Mouse (Mus musculus) neutrophil, adult 5-6 weeks (primary cell): ENCODE measurements at regions not wholly inside any gene's neighbourhood (a gene's known extent, or its start where the extent isn't known, plus 50 kb on each side); places are given as distances from the start of the nearest gene placed in this dataset.
"Not testable (repeated sequence)": the region's sequence is repeated elsewhere in the genome, so short reads cannot be mapped to it uniquely, and the experiment has no call there.

Source experiments
- ATAC-seq: fragments of 151-379, 151-347 bp; 2 replicates; pipeline ENCODE4 v1.8.0; 2017; ENCODE audit warnings: mild to moderate bottlenecking, moderate TSS enrichment; ENCODE audit not compliant: insufficient number of reproducible peaks, poor library complexity, low FRiP score, severe bottlenecking; ENCODE audit errors: extremely low read depth

DNA sequence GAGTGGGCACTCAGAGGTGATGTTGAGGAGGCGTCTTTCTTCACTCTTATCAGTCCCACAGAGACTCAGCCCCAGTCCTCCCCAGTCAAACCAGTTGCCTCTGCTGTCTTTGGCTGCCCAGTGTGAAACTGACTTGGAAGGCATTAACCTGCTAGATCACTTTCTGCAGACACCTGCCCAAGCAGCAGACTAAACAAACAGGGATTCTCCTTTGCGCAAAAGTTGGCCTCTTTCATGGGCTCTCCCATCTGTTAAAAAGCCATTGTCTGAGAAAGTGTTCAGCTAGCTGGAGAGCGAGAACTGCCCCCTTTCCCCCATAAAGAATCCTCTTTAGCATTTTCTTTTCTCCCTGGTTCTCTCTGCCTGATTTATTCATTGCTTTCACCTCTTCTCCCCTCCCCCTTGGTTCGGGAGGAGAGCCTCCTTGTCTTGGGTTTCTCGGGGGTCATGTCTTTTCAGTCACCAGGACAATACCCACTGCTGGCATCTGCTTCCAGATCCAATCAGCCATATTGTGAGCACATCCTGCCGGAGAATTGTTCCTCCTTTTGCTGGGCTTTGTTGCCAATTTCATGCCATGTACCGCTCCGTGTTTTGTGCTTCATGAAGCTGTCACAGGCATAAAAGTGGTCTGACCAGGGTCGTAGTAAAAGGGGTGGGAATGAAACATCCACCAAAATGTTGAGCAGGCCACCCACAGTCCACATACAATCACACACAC is 143.7 kb downstream of the Nkx6-1 start:
- ATAC-seq: no peak

DNA sequence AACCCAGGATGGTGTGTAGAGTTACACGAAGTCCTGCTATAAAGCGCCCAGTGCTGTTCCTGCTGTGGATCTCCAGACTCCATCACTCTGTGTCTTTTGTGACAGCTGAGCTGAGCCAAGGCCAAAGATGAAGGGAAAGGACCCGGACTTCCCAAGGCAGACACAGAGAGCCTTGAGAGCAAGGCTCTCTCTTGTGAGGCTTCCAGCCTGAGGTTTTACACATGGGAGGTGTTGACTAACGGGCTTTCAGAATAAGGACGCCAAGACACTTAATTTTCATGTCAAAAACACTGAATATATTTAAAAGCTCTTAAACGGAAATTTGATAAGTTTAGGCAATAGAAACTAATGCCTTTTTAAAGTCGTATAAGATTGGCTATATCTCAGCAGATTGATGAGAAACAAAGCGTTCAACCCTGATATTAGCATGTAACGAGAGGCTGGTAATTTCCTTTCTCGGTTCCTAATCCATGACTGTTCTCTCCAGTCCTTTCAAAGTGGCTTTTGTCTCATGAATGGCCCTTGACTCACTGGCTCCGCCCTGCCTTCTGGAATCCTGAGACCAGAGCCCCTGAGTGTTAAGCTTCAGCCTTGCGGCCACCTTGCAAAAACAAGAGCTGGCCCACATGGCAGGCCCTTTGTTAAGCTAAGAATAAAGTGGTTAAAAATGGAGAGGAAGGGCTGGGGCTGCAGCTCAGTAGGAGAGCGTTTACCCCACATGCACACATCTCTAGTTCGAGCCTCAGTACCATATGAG is 145.8 kb downstream of the Nkx6-1 start:
- no peak for ATAC-seq

DNA sequence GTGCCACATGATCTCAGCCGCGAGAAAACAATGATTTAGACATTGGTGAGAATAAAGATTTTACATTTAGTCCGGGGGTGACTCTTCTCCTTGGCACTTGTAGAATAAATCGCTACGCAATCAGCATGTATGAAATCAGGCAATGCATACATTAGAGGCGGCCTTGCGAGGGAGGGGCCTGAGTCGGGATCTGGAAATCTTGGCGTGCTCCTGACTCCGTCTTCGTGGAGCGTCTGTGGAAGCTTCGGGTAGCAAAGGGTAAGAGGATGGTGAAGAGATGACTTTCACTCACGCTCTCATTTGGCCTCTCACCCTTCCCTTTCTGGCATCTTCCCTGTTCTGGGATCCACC is 167.1 kb downstream of the Nkx6-1 start:
- no peak for ATAC-seq

DNA sequence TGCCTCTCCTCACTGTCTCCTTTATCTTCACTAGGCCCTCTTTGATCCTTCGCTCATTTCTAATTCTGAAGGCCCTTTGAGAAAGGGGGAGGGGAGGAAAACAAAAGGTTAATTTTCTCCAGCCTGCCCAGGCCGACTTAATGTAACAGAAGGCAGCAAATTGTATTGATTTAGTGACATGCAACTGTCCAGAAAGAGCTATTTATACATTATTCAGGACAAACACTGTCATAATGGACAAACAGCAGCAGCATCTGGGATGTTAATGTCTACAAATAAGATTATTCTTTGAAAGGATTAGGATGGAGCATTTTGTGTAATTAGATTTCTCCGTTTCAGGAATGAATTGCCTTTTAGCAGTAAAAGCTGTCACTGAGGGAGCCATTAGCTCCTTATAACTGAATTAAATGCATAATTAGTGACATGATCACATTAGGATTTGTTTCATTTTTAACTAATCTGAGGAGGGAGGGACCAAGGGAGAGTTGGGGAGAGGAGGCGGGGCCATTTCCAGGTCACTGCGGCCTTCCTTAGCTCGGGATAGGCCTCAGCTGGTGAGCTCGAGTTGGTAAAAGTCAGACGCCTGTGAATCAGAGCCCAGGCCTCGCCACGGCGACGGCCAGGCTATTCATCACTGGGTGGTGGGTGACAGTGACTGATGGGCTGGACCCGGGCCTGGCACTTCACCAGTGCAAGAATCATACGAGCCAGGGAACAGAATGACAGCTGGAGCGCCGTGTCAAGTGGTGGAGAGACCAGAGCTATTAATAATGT is 167.7 kb downstream of the Nkx6-1 start:
- no peak for ATAC-seq

DNA sequence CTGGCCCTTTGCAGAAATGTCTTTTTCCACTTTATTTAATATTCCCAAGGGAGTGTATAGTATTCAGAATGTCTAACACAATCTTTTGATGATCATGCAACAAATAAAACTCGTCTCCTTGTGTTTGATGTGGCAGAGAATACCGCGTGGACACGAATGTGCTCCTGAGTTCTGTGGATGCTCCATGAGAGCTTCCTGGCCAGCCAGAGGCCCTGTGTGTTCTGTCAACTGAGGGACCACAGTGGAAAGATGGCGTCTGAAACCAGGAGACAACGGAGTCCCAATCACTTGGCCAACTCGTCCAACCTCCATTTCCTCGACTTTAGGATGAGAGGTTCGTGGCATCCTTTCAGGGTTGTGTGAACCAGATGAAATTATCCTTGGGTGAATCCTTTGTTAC is 168.6 kb downstream of the Nkx6-1 start:
- no peak for ATAC-seq

DNA sequence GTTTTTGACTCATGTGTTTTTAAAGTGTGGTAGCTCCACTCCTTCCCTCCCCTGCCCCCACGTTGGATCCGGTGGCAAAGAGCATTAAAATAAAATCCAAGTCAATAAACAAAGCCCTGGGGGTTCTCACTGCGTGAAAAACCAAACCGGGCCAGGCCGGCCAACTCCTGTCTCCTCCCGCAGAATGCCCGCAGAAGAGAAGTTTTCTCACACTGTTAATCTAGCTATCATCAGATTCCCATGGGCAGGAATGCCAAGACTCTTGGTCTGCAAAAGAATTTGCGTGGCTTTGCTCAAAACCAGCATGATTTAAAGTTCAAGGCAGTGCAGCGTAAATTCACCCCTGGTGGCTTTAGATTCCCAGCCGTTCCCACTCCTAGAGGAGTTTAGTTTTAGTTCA is 219.0 kb downstream of the Nkx6-1 start:
- no peak for ATAC-seq

DNA sequence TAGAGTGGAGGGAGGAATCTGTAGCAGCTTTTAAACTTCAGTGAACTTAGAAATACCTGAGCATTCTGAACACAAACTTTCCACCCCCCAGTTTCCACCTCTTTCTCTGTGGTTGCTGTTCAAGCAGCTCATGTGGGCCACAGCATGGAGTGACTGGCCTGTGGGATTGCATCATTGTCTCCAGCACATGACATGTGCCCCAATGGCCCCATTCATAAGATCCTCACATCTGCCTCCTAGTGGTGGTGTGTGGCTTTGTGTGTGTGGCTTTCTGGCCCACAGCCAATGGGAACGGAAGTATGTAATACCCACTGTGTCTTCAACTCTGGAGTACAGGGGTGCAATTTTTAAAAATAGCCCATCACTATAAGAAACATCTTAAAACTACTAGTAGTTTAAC is 223.0 kb downstream of the Nkx6-1 start:
- ATAC-seq: no peak

DNA sequence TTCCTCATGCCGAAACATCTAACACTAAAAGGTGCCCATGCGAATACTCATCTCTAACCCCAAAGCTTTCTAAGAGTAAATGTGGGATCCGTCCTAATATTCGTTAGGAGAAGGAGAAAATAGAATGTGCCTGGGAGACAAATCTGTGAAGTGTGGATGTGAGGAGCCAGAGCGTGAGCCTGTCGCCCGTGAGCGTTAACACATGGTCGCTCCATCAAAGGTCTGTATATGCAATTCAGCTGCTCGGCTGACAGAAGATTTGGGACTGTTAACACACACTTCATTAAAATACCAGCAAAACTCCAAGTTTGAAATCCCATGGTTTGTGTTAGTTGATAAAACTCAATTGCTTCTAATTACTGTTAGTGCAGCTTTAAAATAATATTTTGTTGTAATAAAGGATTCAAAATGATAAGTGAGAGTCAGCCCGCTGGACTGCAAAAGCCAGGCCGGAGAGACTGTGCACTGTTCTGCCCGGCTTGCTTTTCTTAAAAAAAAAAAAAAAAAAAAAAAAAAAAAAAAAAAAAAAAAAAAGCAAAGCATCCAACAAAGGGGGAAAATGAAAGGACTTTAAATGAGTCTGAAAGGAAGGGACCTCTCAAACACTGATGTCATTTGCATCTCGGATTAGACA is 227.0 kb downstream of the Nkx6-1 start:
- ATAC-seq: no peak

DNA sequence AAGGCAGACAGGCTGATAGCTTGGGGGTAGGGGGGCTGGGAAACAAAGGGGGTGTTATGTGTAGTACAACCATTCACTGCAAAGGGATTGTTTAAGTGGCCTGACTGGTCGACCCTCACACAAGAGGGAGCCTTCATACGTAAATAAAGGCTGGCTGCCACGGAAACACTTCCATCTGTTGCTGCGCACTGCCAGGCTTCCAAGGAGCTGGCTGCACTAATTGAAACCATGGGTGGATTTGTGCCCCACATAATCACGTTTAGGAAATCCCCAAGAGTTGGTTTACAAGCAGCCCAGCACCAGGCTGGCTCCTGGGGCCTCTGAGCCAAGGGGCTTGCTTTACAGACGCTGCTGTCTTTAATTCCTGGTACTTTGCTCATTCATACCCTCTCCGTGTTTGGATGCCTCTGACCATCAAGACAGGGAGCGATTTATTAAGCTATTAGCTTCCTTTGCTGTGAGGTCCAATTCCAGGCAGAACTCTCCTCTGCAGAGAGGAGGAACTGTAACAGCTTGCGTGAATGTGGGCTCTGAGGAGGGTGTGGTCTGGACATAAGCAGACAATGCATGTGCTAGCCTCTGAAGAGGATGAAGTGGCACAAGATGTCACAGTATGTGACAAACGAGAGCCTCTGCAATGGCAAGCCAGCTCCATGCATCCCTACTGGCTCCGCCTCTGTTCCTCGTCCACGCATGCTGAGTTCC is 238.6 kb downstream of the Nkx6-1 start:
- no peak for ATAC-seq

DNA sequence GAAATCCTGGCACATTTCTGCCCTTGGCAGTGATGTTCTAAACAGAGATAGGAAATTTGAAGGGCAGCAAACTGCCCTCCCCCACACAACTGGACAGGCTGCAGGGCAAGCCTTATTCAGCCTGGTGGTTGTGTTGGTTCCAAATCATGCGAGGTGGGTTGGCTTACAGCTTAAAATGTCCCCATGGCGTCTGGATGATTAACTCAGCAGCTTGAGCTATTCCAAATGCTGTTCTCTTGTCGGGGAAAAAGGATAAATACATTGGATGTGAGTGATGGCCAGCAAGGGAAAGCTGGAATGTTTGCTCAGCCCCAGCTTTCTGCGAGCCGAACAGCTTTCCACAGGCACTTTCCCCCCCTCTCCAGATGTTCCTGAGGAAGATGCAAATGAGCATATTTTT is 280.5 kb downstream of the Nkx6-1 start:
- no peak for ATAC-seq

DNA sequence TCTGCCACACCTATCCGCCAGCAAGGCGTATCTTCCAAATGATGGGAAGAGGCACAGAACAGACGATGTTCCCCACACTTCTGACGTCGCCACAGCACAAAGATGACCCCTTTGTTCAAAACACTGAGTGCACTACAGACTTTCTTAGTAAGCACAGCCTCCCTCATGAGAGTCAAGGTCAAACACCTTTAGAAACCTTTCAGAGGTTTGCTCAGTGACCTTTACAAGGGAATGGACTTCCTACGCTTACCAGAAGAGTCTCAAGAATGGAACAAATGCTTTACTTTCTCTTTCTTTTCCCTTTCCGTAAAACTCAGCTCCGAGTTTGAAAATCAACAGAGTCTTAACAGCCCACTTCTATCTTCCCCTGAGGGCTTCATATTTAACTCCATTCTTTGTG is 283.4 kb downstream of the Nkx6-1 start:
- no peak for ATAC-seq

DNA sequence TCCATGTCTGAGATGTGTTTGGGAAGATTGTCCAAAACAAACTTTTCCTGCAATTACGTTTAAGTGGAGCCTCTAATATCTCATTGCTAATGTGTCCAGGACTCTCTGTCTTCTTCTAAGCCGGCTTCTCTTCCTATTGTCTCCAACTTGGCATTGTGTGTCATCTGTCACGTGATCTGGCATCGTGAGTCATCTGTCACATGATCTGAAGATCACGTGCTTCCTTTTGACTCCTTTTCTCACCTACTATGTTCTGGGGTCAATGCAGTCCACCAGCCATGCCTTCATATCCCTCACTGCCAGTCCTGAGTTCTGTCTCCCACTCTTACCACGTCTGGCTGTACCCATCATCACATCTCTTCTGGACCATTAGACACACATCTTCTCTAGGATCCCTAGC is 288.1 kb downstream of the Nkx6-1 start:
- no peak for ATAC-seq

DNA sequence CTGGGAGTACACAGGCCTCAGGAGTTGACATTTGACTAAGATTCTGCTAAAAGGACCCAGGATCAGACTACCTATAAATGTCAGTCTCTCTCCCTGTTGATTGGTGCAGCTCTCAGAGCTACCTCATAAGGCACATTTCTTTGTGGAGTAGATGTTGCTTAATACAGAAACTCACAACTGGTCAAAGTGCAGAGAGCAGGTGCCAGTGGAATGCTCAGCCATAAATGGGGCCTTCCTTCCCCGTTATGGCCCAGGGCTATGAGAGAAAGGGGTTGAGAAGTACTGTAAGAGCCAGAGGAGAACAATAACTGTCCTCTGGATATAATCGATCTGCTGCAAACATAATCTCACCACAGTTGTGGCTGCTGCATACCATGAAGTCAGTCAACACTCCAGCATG is 290.7 kb downstream of the Nkx6-1 start:
- no peak for ATAC-seq

DNA sequence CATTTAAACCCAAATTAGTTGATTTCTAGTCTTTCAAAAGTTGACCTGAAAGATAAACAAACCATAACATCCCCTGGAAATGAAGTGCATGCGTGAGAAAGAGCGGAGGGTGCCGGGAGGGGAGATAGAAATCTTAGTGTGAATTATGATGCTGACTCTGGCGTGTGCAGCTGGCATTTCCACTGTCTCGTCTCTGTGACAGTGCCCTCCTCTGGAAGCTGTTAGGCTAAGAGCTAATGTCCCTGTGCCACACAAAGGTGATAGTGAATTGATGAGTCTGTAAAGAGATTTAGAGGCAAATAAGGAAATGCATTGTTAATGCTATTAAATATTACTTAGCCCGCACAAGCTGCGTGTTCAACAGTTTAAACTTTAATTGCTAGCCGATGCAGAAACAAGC is 292.6 kb downstream of the Nkx6-1 start:
- ATAC-seq: no peak

DNA sequence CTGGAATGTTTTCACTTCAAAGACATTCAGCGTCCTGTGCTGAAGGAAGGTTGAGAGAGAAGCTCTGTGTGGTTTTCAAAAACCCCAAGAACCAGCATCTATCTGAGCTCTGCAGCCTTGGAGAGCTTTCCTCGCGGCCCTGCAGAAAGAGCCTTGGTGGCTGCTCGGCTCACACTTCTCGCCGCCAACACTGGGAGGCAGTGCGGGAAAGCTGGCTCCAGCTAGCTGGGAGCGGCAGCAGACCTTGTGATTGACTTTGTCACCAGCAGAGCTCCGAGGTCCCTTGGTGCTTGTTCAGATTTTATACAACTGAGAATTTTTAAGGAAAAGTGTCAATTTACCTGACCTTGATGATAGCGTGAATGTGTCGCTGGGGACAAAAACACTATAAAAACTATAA is 299.4 kb downstream of the Nkx6-1 start:
- no peak for ATAC-seq

DNA sequence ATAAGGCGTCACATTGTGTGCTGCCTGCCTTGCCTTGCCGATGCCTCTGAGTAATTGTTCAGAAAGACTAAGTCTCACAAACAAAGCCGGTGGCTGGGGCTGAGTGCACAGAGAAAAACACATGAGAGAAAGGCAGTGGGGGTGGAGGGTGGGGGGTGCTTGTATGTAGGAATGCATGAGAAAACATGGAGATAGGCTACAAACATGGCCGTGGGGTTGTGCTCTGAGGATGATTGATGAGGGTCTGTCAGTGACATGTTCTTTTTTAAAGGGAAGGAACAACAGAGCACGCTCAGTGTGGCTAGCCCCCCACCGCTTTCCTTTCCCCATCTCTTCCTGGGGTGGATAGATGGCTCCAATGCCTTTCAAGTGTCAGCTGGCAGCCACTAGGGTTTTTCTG is 304.8 kb downstream of the Nkx6-1 start:
- ATAC-seq: no peak

DNA sequence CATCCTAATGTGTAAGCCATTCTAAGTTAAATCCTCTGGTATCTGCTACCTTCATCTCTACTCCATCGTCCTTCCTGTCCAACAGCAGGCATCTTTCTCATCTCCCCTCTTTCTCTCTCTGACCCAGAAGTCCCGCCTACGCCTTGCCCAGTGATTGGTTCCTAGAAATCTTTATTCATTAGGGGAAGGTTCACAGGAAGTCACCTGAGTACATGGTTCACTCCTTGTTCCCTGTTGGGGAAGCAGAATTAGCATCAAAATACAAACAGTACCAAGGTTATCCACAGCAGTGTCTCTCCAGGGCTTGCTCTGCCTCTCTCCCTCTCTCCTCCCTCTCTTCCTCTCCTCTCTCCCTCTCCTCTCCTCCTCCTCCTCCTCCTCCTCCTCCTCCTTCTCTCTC is 319.4 kb downstream of the Nkx6-1 start:
- no peak for ATAC-seq

DNA sequence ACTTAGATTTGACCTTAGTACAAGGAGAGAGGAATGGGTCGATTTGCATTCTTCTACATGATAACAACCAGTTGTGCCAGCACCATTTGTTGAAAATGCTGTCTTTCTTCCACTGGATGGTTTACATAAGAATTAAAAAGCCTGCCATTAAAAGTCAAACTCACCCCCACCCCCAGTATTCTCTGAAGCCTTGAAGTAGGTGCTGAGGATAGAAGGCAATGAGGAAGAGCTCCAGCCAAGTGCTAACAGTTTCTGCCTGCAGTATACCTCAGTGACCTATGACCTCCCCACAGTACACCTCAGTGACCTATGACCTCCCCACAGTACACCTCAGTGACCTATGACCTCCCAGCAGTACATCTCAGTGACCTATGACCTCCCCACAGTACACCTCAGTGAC is 328.4 kb downstream of the Nkx6-1 start:
- not testable (repeated sequence) for ATAC-seq

DNA sequence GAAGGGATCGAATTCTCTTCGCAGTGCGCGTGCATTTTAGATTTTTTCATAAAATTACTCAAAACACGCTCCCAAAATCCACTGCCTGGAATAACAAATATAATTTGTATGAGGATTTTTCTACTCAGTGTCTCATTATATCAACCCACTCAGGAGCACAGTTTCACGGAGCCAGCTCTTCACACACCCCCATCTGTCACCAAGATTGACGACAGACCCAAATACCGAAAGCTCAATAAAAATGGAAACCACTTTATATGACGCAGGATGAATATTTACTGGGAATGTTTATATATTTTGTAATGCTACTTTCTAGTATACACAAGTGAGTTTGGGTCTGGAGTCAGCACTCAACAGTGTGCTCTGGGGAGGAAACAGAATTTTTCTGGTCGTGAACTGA is 333.0 kb downstream of the Nkx6-1 start:
- no peak for ATAC-seq
